Mouse (Mus musculus) cerebellum, postnatal 14 days (tissue): ENCODE measurements at regions not wholly inside any gene's neighbourhood (a gene's known extent, or its start where the extent isn't known, plus 50 kb on each side); places are given as distances from the start of the nearest gene placed in this dataset.
"Not testable (repeated sequence)": the region's sequence is repeated elsewhere in the genome, so short reads cannot be mapped to it uniquely, and the experiment has no call there.

Experiments
- DNase-seq, 2 experiments: peaks; one replicate each; pipeline ENCODE4 v3.0.0; 2021; ENCODE audit warnings: mixed read lengths in 2 of 2

DNA sequence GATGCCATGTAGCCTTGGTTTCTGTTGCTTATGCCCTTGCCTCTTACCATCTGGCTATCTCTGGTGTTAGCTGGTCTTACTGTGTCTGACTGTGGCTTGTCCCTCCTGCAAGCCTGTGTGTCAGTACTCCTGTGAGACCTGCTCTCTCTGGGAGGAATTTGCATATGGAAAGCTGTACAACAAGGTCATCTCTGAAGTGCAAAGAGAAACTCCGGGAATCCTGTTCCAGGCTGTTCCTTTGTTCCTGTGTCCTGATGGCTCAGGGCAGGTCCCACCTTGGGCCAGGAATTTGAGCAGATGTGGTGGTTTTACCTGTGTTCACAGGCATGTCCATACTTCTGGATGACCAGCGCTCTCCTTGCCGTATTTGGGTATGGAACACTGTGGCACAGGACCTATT lies 218.6 kb upstream of the Nsun6 start:
- DNase-seq = no peak

GRCm38 (mm10) chr2:15260486-15261165 lies 205.8 kb upstream of the Nsun6 start:
- DNase-seq = peak; percentile 8 to 26

GRCm38 (mm10) chr2:15242276-15242675 lies 187.4 kb upstream of the Nsun6 start:
- not testable (repeated sequence) for DNase-seq

DNA sequence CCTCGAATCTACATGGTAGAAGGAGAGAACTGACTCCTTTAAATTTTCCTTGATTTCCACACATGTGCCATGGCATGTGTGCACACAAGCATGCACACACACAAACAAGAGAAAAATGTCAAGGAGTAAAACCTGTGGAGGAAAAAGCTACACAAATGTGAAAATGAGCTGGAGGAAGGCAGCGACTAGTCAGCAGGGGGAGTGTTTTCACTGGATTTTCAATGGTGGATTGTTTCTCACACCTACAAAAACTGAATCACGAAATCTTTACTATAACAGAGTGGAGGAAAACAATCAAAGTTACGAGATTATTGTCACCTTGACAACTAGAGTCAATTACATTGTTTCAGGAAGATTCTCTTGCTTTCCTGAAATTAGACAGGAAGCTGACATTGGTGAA lies 167.0 kb upstream of the Nsun6 start:
- no peak for DNase-seq

- no peak for DNase-seq
These were observed 133.2 kb upstream of the Nsun6 start for GRCm38 (mm10) chr2:15188091-15188490.

GRCm38 (mm10) chr2:15181000-15181399 lies 126.1 kb upstream of the Nsun6 start:
- no peak for DNase-seq

GRCm38 (mm10) chr2:15166435-15167024 lies 111.7 kb upstream of the Nsun6 start:
- no peak for DNase-seq

GRCm38 (mm10) chr2:15165830-15166229 lies 111.0 kb upstream of the Nsun6 start:
- no peak for DNase-seq

DNA sequence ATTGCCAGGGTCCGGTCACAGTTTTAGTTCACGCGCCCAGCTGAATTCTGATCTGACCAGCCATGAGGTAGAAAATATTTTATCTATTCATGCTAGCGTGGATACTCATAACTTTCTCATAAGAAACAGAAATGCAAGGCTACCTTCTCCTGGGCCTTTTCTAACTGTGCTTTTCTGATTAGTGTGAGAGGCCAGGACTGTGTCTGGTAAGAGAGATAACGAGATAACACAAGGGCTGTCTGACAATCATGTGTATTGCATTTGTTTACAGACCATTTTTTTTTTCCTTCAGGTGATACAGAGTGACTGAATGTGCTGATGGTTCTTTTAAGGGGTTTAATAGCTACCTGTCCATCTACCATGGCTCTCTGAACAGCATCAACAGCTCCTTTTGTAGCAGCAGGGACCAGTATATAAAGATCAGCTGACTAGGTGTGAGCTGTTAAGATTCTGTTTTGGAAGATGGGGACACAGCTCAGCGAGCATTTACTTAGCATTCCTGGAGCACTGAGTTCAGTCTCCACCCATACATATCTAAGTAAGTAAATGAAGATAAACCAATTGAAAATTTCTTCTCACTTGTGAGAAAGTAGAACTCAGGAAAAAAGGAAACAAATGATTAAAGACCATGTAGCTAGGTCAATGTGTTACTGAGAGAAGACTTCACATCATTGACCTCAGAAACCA lies 109.0 kb upstream of the Nsun6 start:
- DNase-seq = no peak

DNA sequence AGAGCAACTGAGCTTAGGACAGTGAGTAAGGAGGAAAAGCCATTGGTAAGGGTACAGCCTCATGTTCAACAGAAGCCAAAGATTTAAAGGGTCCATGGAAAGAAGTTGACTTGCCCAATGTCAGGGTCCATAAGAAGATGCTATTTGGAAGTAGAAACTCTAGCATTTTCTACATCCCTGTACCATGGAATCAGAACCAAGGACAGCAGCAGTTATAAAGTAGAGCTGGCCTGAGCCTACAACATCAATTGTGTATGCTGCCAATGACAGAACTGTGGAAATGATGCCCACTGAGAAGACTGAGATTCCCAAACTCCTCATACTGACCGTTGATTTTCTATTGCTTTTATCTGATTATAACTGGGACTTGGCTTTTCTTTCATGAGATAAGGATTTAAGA lies 107.0 kb upstream of the Nsun6 start:
- no peak for DNase-seq

- DNase-seq = no peak
These were observed 102.8 kb upstream of the Nsun6 start for GRCm38 (mm10) chr2:15157622-15158021.

DNA sequence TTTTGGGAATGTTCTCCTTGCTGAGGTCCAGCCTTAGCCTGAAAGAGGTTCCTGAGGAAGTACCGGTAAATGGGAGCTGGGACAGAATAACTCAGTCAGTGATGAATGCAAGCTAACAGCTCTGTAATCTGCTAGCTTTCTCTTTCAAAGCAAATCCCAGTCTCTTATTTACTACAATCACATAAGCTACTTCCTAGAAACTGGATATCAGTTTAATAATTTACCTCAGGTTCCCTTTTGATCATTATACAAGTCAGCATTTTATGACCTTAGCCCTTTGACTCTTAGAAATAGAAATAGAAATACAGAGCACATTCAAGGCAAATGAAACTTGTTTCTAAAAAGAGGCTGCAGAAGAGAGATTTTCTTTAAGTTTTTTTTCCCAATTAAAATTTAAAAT lies 96.0 kb upstream of the Nsun6 start:
- no peak for DNase-seq

- DNase-seq = no peak
These were observed 93.5 kb upstream of the Nsun6 start for GRCm38 (mm10) chr2:15148381-15148780.

- no peak for DNase-seq
These were observed 92.1 kb upstream of the Nsun6 start for GRCm38 (mm10) chr2:15146986-15147385.

GRCm38 (mm10) chr2:15146414-15146813 lies 91.5 kb upstream of the Nsun6 start:
- no peak for DNase-seq

DNA sequence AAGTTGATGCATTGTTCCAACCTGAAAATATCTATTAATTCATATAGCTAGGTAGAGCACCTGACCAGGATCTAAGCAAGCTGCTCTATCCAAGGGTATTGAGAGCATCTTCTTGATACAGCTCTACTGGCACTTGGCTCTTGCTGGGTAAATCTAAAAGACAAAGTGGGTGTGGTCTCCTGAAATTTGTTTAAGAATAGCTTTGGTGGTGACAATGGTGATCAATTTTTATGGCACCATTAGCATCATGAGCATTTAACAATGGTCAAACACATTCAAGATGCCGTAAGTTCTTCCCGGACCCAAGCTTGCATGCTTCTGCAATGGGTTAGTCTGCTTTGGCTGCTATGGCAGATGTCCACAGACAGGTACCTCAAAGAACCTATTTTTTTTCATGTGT lies 89.9 kb upstream of the Nsun6 start:
- DNase-seq = no peak

- no peak for DNase-seq
These were observed 85.0 kb upstream of the Nsun6 start for GRCm38 (mm10) chr2:15139877-15140276.
